Mouse (Mus musculus) cerebellum, adult 9-11 months (tissue): Measurements from ENCODE around the gene Inhbc.

Source experiments
- DNase-seq: peaks from one replicate; pipeline ENCODE4 v3.0.0; 2022

The Inhbc gene

DNA sequence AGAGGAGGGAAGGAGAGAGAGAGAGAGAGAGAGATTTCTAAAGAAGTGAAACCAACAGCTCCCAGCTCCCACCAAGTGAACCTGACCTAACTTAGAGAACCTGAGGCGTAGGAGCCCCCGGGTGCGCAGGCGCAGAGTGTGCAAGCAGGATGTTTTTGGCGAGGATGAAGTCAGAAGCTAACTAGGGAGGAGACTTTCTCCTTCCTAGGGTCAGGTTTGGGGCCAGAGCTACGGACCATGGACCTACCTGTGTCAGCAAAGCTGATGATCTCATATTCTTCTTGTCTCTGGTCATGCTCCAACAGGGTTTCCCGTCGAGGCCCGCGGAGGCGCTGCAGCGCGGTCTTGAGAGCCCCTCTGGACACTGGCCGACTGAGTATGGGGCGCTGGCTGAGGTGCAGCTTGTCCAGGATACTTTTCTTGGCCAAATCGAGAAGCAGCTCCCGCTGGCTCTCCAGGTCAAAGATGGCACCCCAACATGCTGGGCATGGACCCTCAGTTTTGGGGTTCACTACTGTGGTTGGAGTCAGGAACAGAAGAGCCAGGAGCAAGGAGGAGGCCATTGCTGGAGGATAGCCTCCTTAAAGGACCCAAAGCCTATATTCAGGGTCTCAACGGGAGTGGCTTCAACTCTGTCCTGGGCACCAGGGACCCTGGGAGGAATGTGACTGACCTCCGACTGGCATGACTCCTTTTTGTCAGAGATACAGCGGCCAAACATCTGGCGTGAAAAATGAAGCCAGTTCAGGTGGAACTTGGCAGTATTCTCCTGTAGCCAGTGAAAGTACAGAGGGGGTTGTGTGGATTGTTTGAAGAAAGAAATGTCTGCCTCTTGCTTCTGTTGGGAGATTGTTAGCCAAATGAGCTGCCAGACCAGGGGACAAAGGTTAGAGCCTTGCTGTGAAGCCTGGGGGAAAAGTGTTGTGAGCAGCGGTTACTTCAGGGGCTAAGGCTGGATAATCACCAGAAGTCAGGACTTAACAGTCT, at the start of gene Inhbc:
TSS of gene Inhbc (minus strand) at position 598 of the 987 bp plus-strand sequence.
- no peak for DNase-seq

DNA sequence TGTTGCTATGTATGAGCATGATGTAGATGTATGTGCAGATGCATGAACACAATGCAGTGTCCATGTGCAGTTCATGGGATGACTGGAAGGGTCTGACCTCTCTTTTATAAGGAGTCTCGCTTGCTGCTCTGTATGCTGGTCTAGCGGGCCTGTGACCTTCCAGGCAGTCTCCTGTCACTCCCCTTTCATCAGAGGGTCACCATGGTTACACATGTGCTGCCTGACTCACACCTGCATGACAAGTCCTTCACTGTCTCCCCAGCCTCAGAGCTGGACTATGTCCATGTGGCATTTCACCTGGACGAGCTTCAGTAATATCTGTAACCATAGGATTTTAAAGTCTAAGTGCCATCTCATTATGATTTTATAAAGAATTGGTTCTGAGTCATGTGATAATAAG, 43.9 kb upstream of the Inhbc start:
- no peak for DNase-seq

DNA sequence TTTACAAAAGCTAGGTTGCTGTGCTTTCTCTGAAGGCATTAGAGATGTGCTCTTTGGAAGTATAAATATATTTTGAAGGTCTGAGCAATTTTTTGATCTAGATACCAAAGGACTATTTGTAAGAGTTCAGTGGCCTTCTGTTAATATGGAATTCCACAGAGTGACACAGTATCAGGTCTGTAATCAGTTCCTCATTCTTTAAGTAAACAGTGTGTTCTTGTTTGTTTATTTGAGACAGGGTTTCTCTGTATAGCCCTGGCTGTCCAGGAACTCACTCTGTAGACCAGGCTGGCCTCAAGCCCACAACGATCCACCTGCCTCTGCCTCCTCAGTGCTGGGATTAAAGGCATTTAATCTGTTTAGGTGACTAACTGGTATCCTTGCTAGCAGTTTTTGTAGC, 43.4 kb upstream of the Inhbc start:
- DNase-seq: no peak

DNA sequence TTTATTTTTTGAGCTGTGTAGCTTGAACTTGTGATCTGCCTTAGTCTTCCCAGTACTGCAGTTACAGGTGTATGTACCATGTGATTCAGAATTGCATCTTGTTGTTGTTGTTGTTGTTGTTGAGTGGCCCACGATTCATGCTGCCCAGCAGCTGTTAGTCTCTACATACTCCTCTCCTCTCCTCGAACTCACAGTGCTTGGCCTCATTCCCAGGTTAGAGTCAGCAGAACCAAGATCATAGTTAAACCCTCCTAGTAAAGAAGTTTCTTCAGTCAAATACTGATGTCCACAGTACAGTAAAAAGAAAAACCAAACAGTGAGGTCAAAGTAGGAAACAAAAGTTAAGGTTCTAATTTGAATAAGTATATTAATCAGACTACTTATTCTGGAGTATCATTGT, 42.5 kb upstream of the Inhbc start:
- DNase-seq: no peak

DNA sequence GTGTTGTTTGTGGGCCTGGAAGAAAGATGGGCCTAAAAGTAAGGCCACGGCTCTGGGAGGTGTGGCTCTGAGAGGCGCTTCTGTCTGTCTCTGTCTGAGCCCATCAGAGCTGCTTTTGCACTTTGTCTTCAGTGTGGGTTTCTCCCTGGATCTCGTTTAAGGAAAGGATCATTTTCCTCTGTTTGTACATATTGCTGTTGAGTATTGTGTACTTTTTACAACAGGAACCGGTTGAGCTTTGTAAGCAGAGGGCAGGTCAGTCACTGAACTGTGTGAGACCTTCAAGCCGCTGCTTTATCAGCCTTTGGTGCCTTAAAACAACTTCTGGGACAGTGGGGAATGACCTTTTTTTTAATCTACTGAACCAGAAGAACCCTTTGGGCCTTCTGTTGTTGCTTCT, 41.9 kb upstream of the Inhbc start:
- no peak for DNase-seq

DNA sequence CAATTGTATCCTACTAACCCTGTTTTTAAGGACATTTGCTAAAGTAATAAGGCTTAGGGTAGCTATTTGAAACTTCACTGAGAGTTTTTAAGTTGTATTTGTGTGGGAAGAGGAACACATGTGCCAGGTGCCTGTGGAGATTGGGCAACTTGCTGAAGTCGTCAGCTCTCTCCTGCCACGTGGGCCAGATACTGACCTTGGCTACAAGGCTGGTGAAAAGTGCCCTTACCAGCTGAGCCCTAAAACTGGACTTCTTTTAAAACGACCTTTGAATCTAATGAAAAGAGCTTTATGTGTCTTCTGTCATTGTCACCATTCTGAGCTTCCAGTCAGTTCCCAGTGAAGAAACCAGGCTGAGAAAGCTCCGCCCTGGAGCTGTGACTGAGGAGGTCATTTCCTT, 37.2 kb upstream of the Inhbc start:
- DNase-seq: no peak

DNA sequence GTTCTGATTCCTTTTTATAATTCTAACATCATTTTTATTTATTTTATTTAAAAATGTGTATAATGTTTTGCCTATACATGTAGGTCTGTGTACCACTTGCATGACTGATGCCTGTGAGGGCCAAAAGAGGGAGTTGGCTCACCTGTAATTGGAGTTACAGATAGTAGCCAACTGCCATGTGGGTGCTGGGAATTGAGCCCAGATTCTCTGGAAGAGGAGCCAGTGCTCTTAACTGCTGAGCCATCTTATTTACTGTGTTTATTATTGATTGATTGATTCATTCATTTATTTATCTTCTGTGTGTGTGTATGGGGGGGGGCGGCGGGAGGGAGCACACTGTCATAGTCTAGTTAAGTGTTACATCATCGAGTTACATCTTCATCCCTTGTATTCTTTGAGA, 34.5 kb upstream of the Inhbc start:
- no peak for DNase-seq

DNA sequence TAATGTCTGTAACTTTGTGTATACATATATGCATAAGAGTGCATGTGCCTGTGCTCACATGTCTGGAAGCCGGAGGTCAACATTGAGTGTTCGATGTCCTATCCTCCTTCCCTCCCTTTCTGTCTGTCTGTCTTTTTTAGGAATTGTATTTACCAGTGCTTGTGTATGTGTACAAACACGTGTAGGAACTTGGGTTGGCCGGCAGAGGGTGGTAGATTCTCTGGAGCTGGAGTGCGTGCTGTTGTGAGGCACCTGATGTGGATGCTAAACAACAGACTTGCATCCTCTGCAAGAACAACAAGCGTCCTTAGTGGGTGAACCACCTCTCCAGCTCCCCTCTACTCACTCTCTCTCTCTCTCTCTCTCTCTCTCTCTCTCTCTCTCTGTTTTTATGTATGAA, 21.5 kb upstream of the Inhbc start:
- no peak for DNase-seq

DNA sequence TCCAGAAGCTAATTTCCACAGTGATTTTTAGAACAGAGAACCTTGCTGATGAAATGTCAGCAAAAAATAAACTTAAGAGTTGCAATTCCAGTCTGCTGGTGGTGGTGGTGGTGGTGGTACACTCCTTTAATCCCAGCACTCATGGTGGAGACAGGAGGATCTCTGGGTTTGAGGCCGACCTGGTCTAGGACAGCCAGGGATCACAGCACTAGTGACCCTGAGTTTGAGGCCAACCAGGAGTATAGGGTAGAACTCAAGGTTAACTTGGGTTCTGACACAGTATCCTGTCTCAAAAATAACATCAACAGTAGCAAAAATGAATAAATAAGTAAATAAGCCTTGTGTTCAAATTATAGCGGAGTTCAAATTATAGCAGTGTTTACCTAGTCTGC, 11.5 kb upstream of the Inhbc start:
- DNase-seq: no peak

DNA sequence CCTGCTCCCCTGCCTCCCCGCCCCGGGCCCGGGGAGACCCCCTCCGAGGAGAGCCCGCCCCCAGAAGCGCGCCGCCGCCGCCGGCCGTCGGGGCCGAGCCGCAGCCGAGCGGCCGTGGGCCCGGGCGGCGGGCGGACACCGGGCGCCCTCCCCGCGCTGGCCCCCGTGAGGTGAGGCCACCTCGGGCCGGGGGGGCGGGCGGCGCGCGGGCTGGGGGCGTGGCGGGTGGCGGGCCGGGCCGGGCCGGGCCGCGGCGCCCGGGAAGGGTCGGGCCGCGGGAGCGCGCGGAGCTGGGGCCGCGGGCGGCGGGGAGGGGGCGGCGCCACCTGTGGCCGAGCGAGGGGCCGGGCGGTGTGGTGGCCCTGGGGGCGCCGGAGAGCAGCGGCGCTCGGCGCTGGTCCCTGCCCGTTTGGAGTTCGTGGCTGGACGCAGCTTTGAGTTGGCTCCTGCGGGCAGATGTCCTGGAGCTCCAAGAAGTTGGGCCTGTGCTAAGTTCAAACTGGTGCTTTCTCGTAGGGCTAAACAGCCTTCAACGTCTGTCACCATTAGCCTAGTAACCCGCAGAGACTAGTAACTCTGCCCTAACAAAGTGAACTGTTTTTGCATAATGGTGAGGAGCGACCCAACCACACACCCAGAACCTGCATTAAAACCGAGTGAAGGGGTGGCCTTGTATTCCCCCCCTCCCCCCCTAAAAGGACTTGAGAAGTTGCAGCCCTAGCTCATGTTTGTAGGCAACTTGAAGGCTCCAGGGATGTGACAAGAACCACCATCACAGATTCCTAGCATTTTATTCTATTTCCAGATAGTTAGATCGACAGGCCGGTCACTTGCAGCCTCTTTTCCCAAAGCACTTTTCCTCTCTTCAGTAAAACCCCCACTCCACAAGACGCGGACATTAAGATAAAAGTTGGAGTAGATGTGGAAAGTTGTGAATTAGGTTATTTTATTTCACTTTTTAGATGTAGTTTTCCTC, 10.8 kb upstream of the Inhbc start:
- peak; percentile 50 for DNase-seq

DNA sequence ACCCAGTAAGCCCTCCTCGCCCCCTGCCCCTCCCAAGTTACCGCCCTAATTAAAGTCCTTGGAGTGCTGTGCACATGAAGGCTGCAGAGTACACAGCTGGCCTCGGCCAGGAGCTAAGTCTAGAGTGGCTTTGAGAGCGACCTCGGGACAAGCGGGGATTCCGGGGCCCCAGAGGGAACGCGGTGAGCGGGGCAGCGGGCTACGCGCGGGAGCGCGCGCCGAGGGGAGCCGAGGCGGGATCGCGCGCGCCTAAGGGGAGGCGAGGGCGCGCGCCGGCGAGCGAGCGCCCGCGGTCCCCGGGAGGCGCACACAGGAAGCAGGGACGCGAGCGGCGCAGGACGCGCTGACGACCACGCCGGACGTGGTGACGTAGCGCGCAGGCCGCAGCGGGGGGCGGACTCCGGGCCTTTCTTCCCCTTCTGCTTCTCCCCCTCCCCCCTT, 10.0 kb upstream of the Inhbc start, which contains the start of gene R3hdm2:
TSS of gene R3hdm2 (plus strand) at position 77 of the 441 bp plus-strand sequence.
- DNase-seq: peak; percentile 93

DNA sequence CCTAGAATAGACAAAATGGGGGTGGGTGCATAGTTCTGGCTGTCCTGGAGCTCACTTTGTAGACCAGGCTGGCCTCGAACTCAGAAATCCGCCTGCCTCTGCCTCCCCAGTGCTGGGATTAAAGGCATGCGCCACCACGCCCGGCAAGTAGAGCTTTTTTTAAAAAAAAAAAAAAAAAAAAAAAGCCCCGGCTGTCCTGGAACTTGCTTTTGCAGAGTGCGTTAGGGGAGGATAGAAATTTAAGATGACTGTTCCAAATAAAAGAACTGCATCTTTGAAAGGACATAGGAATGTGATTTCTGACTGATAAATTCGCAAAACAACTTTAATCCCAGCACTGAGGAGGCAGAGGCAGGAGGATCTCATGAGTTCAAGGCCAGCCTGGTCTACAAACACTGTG, 9.4 kb upstream of the Inhbc start:
- DNase-seq: no peak

DNA sequence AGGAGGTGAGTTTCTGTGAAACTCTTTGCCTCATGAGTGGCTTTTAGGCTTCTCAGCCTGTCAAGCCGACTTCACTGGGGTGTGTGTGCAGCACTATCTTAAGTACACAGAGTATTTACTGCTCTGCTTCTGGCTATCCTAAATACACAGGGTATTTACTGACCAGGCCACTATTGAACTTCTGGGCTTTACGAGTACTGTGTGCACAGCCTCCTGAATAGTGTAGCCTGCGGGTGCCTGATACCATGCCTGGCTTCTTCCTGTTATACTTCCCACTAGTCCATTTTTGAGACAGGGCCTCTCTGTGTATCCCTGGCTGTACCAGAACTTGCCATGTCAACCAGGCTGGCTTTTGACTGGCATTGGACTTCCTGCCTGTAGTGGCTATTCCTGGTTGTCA, 7.5 kb upstream of the Inhbc start:
- DNase-seq: no peak

DNA sequence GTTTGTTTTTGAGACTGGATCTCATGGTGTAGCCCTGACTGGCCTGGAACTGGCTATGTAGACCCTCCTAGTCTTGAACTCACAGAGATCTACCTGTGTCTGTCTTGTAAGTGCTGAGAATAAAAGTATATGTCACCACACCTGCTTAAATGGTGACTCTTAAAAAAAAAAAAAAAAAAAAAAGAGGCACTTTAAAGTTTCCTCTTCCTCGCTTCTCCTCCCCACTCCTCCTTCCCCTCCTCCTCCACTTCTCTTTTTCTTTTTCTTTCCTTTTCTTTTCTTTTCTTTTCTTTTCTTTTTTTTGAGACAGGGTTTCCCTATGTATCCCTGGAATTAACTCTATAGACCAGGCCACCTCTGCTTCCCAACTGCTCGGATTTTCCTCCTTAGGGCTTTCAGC, 792 bp upstream of the Inhbc start:
- DNase-seq: no peak

DNA sequence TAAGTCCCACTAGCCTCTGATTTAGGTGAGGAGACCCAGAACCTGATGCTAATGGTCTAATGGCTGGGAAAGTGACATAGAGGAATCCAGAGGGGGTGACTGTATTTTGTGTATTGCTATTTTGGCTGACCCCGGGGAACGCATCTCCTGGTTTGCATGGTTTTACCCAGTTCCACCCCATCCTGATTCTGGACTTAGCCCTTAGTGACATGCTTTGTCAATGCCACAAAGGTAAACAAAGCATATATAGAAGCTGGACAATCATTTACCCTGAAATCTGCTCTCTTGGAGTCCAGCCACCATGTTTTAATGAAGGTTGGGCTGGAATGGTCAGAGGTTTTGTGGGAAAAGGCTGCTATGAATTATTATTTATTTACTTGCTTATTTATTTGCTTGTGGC, 2.0 kb downstream of the Inhbc start:
- DNase-seq: no peak

DNA sequence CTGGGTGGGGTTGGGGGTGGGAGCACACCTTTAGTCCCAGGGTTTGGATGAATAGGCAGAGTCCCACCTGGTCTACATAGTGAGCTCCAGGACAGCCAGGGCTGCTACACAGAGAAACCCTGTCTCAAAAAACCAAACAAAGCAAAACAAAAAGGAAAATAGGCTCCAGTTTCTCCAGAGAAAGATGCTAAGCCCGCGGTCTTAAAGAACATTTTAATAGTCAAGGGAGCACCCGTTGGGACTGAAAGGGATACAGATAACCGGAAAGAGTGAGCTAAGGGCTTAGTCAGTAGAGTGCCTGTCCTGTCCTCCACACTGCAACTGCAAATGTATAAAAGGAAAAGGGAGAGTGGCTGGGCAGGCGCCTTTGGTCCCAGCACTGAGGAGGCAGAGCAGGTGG, 3.1 kb downstream of the Inhbc start:
- DNase-seq: no peak

DNA sequence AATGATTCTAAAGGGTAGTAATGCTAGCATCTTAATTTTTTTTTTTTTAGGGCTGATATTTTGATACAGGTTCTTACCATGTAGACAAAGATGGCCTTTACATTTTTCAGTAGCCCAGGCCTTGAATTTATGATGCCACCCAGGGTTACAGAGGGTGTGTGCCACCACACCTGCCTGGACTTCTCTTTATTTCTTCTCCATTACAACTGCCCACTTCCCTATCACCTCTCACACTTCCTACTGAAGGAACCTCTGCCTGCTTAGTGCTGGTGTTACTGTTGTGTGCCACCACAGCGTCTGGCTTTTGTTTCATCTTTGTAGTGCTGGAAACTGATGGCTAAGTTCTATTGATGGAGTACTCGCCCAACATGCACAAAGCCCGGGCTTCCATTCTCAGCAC, 9.5 kb downstream of the Inhbc start:
- no peak for DNase-seq

DNA sequence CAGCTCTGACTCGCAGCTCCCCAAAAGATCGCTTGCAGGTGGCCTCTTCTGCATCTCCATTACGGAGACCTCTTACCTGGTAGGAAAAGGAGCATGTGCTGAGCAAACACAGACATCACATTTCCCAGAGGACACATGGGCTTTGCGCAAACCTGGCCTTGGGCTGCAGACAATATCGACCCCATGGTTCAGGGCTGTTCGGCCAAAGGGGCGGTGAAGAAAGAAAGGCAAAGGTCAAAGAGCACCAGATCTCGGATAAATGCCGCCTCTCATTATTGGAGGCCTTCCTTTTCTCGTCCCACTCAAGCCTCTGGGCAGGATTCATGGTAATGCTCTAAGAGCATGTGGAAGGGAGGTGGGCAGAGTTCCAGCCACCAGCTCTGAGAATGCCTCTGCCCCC, 14.9 kb downstream of the Inhbc start:
- DNase-seq: no peak

DNA sequence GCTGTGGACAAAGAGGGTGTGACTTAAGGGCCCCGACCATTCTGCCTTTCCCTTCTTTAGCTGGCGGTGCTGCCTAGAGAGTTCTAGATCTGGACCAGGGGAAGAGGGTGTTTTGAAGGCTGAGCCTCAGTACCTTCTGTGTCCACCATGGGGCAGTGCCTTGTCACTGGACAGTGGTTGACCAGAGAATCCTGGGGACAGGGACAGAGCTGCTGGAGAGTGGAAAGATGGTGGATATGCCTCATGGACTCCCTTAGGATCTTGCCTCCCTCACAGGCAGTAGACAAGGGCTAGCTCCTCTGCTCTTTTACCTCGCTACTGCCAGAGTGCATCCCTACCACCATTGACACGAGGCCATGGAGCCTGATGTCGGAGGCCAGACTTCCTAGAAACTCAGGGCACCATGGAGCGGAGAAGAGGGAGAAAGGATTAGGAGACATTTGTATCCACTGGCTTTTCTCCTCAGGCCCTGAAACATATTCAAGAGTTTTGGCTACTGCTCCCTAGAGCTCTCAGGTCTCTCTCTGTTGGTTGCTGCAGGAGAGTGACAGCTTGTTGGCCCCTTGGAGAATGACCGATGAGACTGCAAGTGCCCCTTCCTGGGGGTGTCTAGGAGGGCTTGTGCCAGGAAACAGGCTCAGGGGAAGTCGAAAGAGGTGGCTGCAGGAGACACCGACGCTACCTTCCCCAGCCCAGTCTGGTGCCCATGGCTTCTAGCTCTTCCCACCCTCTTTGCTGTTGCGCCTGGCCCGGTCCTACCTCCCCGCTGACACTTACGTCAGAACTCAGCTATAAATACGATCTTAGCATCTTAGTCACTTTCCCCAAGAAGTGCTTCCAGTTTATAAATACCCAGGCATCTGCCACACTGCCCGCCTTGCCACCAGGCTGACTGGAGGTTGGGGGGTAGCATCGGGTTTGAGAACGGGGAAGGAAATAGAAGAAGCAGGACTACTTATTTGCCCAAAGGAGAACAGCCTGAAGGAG, 16.0 kb downstream of the Inhbc start, which contains the start of gene Inhbe:
TSS of gene Inhbe (minus strand) at position 503 of the 987 bp plus-strand sequence.
- DNase-seq: peak; percentile 60

DNA sequence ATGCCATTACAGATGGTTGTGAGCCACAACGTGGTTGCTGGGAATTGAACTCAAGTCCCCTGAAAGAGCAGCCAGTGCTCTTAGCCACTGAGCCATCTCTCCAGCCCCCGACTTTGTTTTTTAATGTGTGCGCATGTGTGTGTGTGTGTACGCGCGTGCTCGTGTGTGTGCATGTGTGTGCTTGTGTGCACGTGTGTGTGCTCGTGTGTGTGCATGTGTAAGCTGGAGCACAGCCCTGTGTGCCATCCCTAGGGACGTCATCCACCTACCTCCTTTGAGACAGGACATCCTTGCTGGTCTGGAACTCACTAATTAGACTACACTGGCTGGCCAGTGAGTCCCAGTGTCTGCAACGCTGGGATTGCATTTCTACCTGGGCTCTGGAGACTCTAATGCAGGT, 17.5 kb downstream of the Inhbc start:
- no peak for DNase-seq

DNA sequence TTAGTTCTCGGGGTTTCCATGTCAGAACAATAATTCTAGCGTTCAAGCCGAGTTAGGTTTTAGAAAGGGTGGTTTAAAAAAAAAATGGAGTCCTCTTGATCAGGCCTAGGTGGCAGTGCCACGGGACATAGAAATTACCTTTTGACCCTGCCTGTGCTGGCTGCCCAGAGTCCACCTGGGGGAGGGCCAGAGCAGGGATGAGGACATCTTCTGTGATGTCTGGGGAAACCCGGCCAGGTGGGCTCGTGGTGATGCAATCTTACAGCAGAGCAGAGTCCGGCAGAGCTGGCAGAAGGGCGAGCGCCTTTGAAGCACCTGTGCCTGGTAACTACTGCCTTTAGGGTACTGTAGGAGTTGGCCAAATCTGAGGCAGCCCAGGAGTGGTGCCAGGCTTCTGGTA, 18.0 kb downstream of the Inhbc start:
- no peak for DNase-seq

DNA sequence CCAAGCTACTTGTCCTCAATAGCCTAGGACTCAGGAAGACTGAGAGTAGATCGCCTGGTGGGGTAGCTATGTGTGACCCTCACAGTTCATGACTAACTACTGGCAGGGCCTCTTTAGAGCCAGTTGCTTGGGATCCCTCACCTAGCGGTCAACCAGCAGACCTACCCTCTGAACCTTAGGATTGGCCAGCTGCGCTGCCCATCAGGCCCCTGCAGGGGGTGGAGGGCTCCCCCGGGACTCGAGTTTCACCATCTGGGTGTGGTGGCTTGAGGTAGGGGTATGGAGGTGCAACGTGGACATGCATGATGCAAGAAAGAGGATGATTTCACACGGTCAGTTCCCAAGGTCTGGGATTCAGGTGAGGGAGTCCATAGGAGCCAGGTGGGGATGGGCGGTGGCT, 18.5 kb downstream of the Inhbc start:
- no peak for DNase-seq
